ENCODE assay signal across 24 mouse cellular contexts in the genomic region with DNA sequence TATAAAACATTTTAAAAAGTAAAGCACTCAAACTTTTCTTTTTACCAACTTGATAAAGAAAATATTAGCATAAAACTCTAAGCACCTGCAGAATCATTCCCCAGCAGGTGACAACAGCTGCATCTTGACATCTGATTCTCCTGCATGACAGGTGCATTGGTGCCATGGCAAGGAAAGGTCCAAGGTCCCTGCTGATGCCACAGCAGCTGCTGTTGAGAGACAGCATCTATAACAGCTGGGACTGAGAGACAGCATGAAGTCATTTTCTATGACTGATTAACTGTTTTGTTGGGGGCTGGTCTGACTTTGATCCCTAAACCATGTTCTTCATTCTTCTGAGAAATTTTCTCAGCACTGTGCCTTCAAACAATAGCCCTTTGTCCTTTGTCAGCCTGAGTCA.
DNase-seq lines count a peak whose midpoint lies in the region; ATAC-seq and TF ChIP-seq lines count a peak whose summit lies in the region.
"Had no signal": no experiment of that assay in that cellular context is flagged by ENCODE, and none has a peak within 500 bp of the region (broad histone marks: within the 10 kb centered on the region; RNA-seq: fewer than 3 reads in every experiment).

No protein-coding gene starts in this region.

- H3K9me3 ChIP-seq in embryonic facial prominence, embryonic 11.5 days (replicated peaks; ENCODE audit: control insufficient read depth, low read length): no peaks in the 10 kb centered on the region
- no peaks in the 10 kb centered on the region for H3K9me3 ChIP-seq in embryonic facial prominence, embryonic 10.5 days
- H3K9me3 ChIP-seq in kidney, embryonic 15.5 days (replicated peaks): no peaks in the 10 kb centered on the region
- no peaks in the 10 kb centered on the region for H3K9me3 ChIP-seq in neural tube, embryonic 15.5 days (replicated peaks)
- H3K9me3 ChIP-seq: heart, embryonic 13.5 days; hindbrain, embryonic 13.5 days had no signal

- no peak overlapping the region for H3K4me3 ChIP-seq in embryonic facial prominence, embryonic 11.5 days (ENCODE audit: low read depth, low read length)
- H3K4me3 ChIP-seq in embryonic facial prominence, embryonic 10.5 days: no peak overlapping the region
- no peak overlapping the region for H3K4me3 ChIP-seq in kidney, embryonic 15.5 days (replicated peaks)
- no peak overlapping the region for H3K4me3 ChIP-seq in C2C12 (ENCODE audit: insufficient read depth, poor library complexity, severe bottlenecking)
- H3K4me3 ChIP-seq in neural tube, embryonic 15.5 days (replicated peaks): no peak overlapping the region
- H3K4me3 ChIP-seq: heart, adult 2 months; heart, embryonic 13.5 days; hindbrain, embryonic 13.5 days; left cerebral cortex, adult 2 months had no signal

- H3K4me1 ChIP-seq in embryonic facial prominence, embryonic 11.5 days (ENCODE audit: control insufficient read depth, insufficient read depth, low read length): no peaks in the 10 kb centered on the region
- H3K4me1 ChIP-seq in embryonic facial prominence, embryonic 10.5 days: no peaks in the 10 kb centered on the region
- H3K4me1 ChIP-seq in kidney, embryonic 15.5 days: no peaks in the 10 kb centered on the region
- H3K4me1 ChIP-seq in neural tube, embryonic 15.5 days: no peaks in the 10 kb centered on the region
- H3K4me1 ChIP-seq: heart, embryonic 13.5 days; hindbrain, embryonic 13.5 days had no signal

- no peaks in the 10 kb centered on the region for H3K79me3 ChIP-seq in C2C12 (ENCODE audit: low read depth)

- no peaks in the 10 kb centered on the region for H3K36me3 ChIP-seq in embryonic facial prominence, embryonic 11.5 days (replicated peaks; ENCODE audit: control insufficient read depth, insufficient read depth, low read depth, low read length)
- H3K36me3 ChIP-seq in embryonic facial prominence, embryonic 10.5 days (replicated peaks): no peaks in the 10 kb centered on the region
- H3K36me3 ChIP-seq in kidney, embryonic 15.5 days: no peaks in the 10 kb centered on the region
- no peaks in the 10 kb centered on the region for H3K36me3 ChIP-seq in C2C12 (ENCODE audit: control insufficient read depth, insufficient read depth)
- no peaks in the 10 kb centered on the region for H3K36me3 ChIP-seq in neural tube, embryonic 15.5 days
- H3K36me3 ChIP-seq: heart, embryonic 13.5 days; hindbrain, embryonic 13.5 days had no signal

- no peaks in the 10 kb centered on the region for H3K79me2 ChIP-seq in C2C12 (ENCODE audit: control insufficient read depth, insufficient read depth)

- no peak overlapping the region for H3K9ac ChIP-seq in embryonic facial prominence, embryonic 11.5 days (replicated peaks; ENCODE audit: low read length)
- no peak overlapping the region for H3K9ac ChIP-seq in kidney, embryonic 15.5 days
- no peak overlapping the region for H3K9ac ChIP-seq in neural tube, embryonic 15.5 days (replicated peaks)
- H3K9ac ChIP-seq: heart, embryonic 13.5 days; hindbrain, embryonic 13.5 days; liver, postnatal 0 days had no signal

- H3K4me2 ChIP-seq in embryonic facial prominence, embryonic 11.5 days (ENCODE audit: low read depth, low read length): no peak overlapping the region
- no peak overlapping the region for H3K4me2 ChIP-seq in kidney, embryonic 15.5 days
- H3K4me2 ChIP-seq in neural tube, embryonic 15.5 days: no peak overlapping the region
- H3K4me2 ChIP-seq: heart, embryonic 13.5 days; hindbrain, embryonic 13.5 days; liver, embryonic 11.5 days had no signal

- no peak; the same call in 1 of the 2 replicates for ATAC-seq in embryonic facial prominence, embryonic 11.5 days (replicated peaks; ENCODE audit: insufficient number of reproducible peaks, low FRiP score, low TSS enrichment, low read depth)
- ATAC-seq in kidney, embryonic 15.5 days (replicated peaks; ENCODE audit: low FRiP score): 0 out of 2 replicates have a peak, but pooled peaks have one; percentile 43
- ATAC-seq in neural tube, embryonic 15.5 days (ENCODE audit: low FRiP score): no peak
- ATAC-seq: CD4-positive, CD25-positive, alpha-beta regulatory T cell, adult 4 months; liver, postnatal 0 days; lung, postnatal 0 days had no signal

- H3K27ac ChIP-seq in embryonic facial prominence, embryonic 11.5 days (replicated peaks; ENCODE audit: low read depth, low read length): no peak overlapping the region
- H3K27ac ChIP-seq in embryonic facial prominence, embryonic 10.5 days (replicated peaks): no peak overlapping the region
- no peak overlapping the region for H3K27ac ChIP-seq in kidney, embryonic 15.5 days
- H3K27ac ChIP-seq in neural tube, embryonic 15.5 days (replicated peaks): no peak overlapping the region
- H3K27ac ChIP-seq: heart, adult 2 months; heart, embryonic 13.5 days; hindbrain, embryonic 13.5 days; left cerebral cortex, adult 2 months had no signal

- DNase-seq in embryonic facial prominence, embryonic 11.5 days (ENCODE audit: low spot score): peak; percentile 13
- no peak for DNase-seq in embryonic facial prominence, embryonic 10.5 days (ENCODE audit: low spot score)
- no peak for DNase-seq in kidney, adult 11 months
- peak; percentile 38 for DNase-seq in mesoderm, embryonic 11.5 days (ENCODE audit: low read depth, low spot score)
- no peak for DNase-seq in ovary, adult 18-20 months (ENCODE audit: low spot score)
- DNase-seq: adrenal gland, postnatal 25 days; cerebellum, adult 8-10 months; gastrocnemius, postnatal 36 days; heart, adult 2 months; heart, postnatal 14 days; kidney, adult 9 months; layer of hippocampus, adult 9-11 months; liver, postnatal 0 days; right cerebral cortex, postnatal 25 days; spleen, adult 18-20 months had no signal

- no peak for TF ChIP-seq CTCF in C2C12 (IDR thresholded peaks at IDR 0.05; ENCODE audit: control insufficient read depth, insufficient read depth, insufficient read length)

- no peak overlapping the region for H3ac ChIP-seq in C2C12 (ENCODE audit: control insufficient read depth, insufficient read length, low read depth)

- no peaks in the 10 kb centered on the region for H3K27me3 ChIP-seq in embryonic facial prominence, embryonic 11.5 days (ENCODE audit: control insufficient read depth, insufficient read depth, low read length)
- H3K27me3 ChIP-seq in embryonic facial prominence, embryonic 10.5 days (replicated peaks; ENCODE audit: low read depth, poor library complexity, severe bottlenecking): no peaks in the 10 kb centered on the region
- no peaks in the 10 kb centered on the region for H3K27me3 ChIP-seq in kidney, embryonic 15.5 days
- H3K27me3 ChIP-seq in C2C12 (ENCODE audit: control insufficient read depth, insufficient read depth, insufficient read length): no peaks in the 10 kb centered on the region
- no peaks in the 10 kb centered on the region for H3K27me3 ChIP-seq in neural tube, embryonic 15.5 days (replicated peaks)
- H3K27me3 ChIP-seq: heart, embryonic 13.5 days; hindbrain, embryonic 13.5 days had no signal

TF ChIP-seq in C2C12, 6 proteins besides CTCF, POLR2A, EP300 and RAD21:
- TF ChIP-seq MAX (IDR thresholded peaks at IDR 0.05) (no peak), MYOD1 (IDR thresholded peaks at IDR 0.05; ENCODE audit: control insufficient read depth, insufficient read length, low read depth) (peak; percentile 38)

Comparison
In these comparisons a context has a peak if more than half of its experiments do, and no peak if none do; other contexts are left out.
1. DNase-seq: peak in embryonic facial prominence, embryonic 11.5 days (single experiment) and mesoderm, embryonic 11.5 days (single experiment); none in embryonic facial prominence, embryonic 10.5 days (single experiment), kidney, adult 11 months (single experiment) and ovary, adult 18-20 months (single experiment).